ENCODE assay signal across 20 mouse cellular contexts in genomic region chr1:182271130-182271529, GRCm38 (mm10). TPM values are rescaled to one million over a fixed set of nuclear protein-coding genes. Genes with fewer than 3 reads are reported as not detected.
DNase-seq lines count a peak whose midpoint lies in the region; ATAC-seq lines count a peak whose summit lies in the region.
"Had no signal": no experiment of that assay in that cellular context is flagged by ENCODE, and none has a peak within 500 bp of the region (broad histone marks: within the 10 kb centered on the region; RNA-seq: fewer than 3 reads in every experiment).

No protein-coding gene starts in this region.

- 80% methylated on average over 5 of the region's 5 CpGs for WGBS in kidney, embryonic 14.5 days

- H3K4me3 ChIP-seq in kidney, embryonic 14.5 days (ENCODE audit: low read length): no peak overlapping the region
- H3K4me3 ChIP-seq: gastrocnemius, adult 2 months; hindbrain, embryonic 12.5 days; midbrain, embryonic 13.5 days; neural tube, embryonic 13.5 days had no signal

- H3K4me2 ChIP-seq in kidney, embryonic 14.5 days (replicated peaks; ENCODE audit: low read depth, low read length): no peak overlapping the region
- H3K4me2 ChIP-seq: heart, embryonic 11.5 days; hindbrain, embryonic 12.5 days; midbrain, embryonic 13.5 days; neural tube, embryonic 13.5 days had no signal

- intact Hi-C loops in heart, postnatal 10 days (cut with DNase I): no loop called here

- no peaks in the 10 kb centered on the region for H3K27me3 ChIP-seq in kidney, embryonic 14.5 days (ENCODE audit: control insufficient read depth, insufficient read depth, low read length)
- H3K27me3 ChIP-seq: hindbrain, embryonic 12.5 days; midbrain, embryonic 13.5 days; neural tube, embryonic 13.5 days; Patski had no signal

- peaks cover 15% of the 10 kb centered on the region for H3K36me3 ChIP-seq in kidney, embryonic 14.5 days (ENCODE audit: control insufficient read depth, insufficient read depth, low read length)

- no peak overlapping the region for H3K9ac ChIP-seq in kidney, embryonic 14.5 days (ENCODE audit: low read depth, low read length)
- H3K9ac ChIP-seq: hindbrain, embryonic 12.5 days; liver, embryonic 14.5 days; midbrain, embryonic 13.5 days; neural tube, embryonic 13.5 days had no signal

- no peak overlapping the region for H3K27ac ChIP-seq in kidney, embryonic 14.5 days (ENCODE audit: low read depth, low read length)
- H3K27ac ChIP-seq: gastrocnemius, adult 2 months; hindbrain, embryonic 12.5 days; liver, embryonic 14.5 days; macrophage; midbrain, embryonic 13.5 days; neural tube, embryonic 13.5 days had no signal

- no peak for ATAC-seq in kidney, embryonic 14.5 days (ENCODE audit: low FRiP score, low TSS enrichment)
- ATAC-seq in megakaryocyte, adult 5-6 weeks (ENCODE audit: poor library complexity, severe bottlenecking): peak; percentile 32
- ATAC-seq: inflammation-experienced regulatory T-cells, adult 6 months; midbrain, embryonic 13.5 days; Patski had no signal

- no peaks in the 10 kb centered on the region for H3K9me3 ChIP-seq in kidney, embryonic 14.5 days (ENCODE audit: control insufficient read depth, low read length)
- H3K9me3 ChIP-seq: hindbrain, embryonic 12.5 days; midbrain, embryonic 13.5 days; neural tube, embryonic 13.5 days had no signal

- no peaks in the 10 kb centered on the region for H3K4me1 ChIP-seq in kidney, embryonic 14.5 days (ENCODE audit: control insufficient read depth, insufficient read depth, low read length)
- H3K4me1 ChIP-seq: hindbrain, embryonic 12.5 days; neural tube, embryonic 13.5 days had no signal

- DNase-seq in kidney, adult 9 months: peak; percentile 96
- DNase-seq in ES-CJ7 (ENCODE audit: low read depth, low spot score): peak; percentile 96
- peak; percentile 58 for DNase-seq in fat pad, adult 2 months (ENCODE audit: extremely low read depth, low read depth, low spot score)
- DNase-seq in T-cell, adult 2 months (ENCODE audit: low spot score): no peak
- DNase-seq in heart, postnatal 10 days: no peak
- DNase-seq: B cell, adult 2 months; cerebellum, adult 2 months; cerebellum, postnatal 36 days; gastrocnemius, adult 2 months; heart, postnatal 14 days had no signal

RNA-seq across cellular contexts. Expression of gene Degs1, which starts 11.5 kb away (rescaled TPM):
- polyA plus RNA-seq in kidney, embryonic 14.5 days (2014; fragmentation: Nextera tagmentation; extraction: Ambion mirVana): 103 and 118 TPM in 2 replicates
- 417 and 430 TPM in 2 replicates for total RNA-seq in megakaryocyte, adult 5-6 weeks (2015)
- 194 and 208 TPM in 2 replicates for total RNA-seq in megakaryocyte, adult 5-6 weeks (2017)
- total RNA-seq in heart, postnatal 10 days (2021): 100 to 1,000 TPM in 1 of 2 experiments, 10 to 100 TPM in 1; 89.4 to 102 TPM

Comparison
In these comparisons a context has a peak if more than half of its experiments do, and no peak if none do; other contexts are left out.
1. DNase-seq: peak in kidney, adult 9 months (single experiment), ES-CJ7 (single experiment) and fat pad, adult 2 months (single experiment); none in T-cell, adult 2 months (single experiment) and heart, postnatal 10 days (0 of 2).